Mouse (Mus musculus) urinary bladder, postnatal 4 days (tissue): Measurements from ENCODE around the gene Maml2.

Source experiments
- DNase-seq, 2 experiments: peaks; one replicate each; pipeline ENCODE4 v3.0.0; 2021 to 2022; ENCODE audit warnings: low spot score in 2 of 2

Gene Maml2

GRCm38 (mm10) chr9:13297668-13298512 is at the start of gene Maml2:
Maml2 (plus strand) TSS chr9:13297957.
- DNase-seq = peak; percentile 62

GRCm38 (mm10) chr9:13248104-13248503 is 49.7 kb upstream of the Maml2 start:
- DNase-seq = no peak

- no peak for DNase-seq
Observed at GRCm38 (mm10) chr9:13251251-13251650, 46.5 kb upstream of the Maml2 start.

- DNase-seq = no peak
Observed at GRCm38 (mm10) chr9:13256726-13257125, 41.0 kb upstream of the Maml2 start.

GRCm38 (mm10) chr9:13258173-13258572 is 39.6 kb upstream of the Maml2 start:
- no peak for DNase-seq

GRCm38 (mm10) chr9:13260980-13261379 is 36.8 kb upstream of the Maml2 start:
- DNase-seq = no peak

GRCm38 (mm10) chr9:13273219-13273618 is 24.5 kb upstream of the Maml2 start:
- no peak for DNase-seq

GRCm38 (mm10) chr9:13287482-13287881 is 10.3 kb upstream of the Maml2 start:
- DNase-seq = no peak

GRCm38 (mm10) chr9:13296274-13297121 is 1.3 kb upstream of the Maml2 start:
- DNase-seq = peak; percentile 89 to 92

- DNase-seq = no peak
Observed at GRCm38 (mm10) chr9:13297122-13297667, 562 bp upstream of the Maml2 start.

GRCm38 (mm10) chr9:13298513-13298878 is 739 bp downstream of the Maml2 start:
- no peak for DNase-seq

GRCm38 (mm10) chr9:13299190-13299589 is 1.4 kb downstream of the Maml2 start:
- DNase-seq = no peak

GRCm38 (mm10) chr9:13300041-13300441 is 2.3 kb downstream of the Maml2 start:
- no peak for DNase-seq

- DNase-seq = no peak
Observed at GRCm38 (mm10) chr9:13300891-13301782, 3.4 kb downstream of the Maml2 start.

GRCm38 (mm10) chr9:13302183-13302825 is 4.5 kb downstream of the Maml2 start:
- DNase-seq = no peak

- DNase-seq = no peak
Observed at GRCm38 (mm10) chr9:13303099-13303771, 5.5 kb downstream of the Maml2 start.

GRCm38 (mm10) chr9:13303976-13304375 is 6.2 kb downstream of the Maml2 start:
- DNase-seq = no peak

- DNase-seq = no peak
Observed at GRCm38 (mm10) chr9:13306471-13306870, 8.7 kb downstream of the Maml2 start.

- DNase-seq = no peak
Observed at GRCm38 (mm10) chr9:13307226-13307625, 9.5 kb downstream of the Maml2 start.

- DNase-seq = no peak
Observed at GRCm38 (mm10) chr9:13308718-13309117, 11.0 kb downstream of the Maml2 start.
